Mouse (Mus musculus) forebrain, embryonic 15.5 days (tissue): Measurements from ENCODE around the gene Sept9. TPM values are rescaled to one million over a fixed set of nuclear protein-coding genes. Genes with fewer than 3 reads are reported as not detected.

ENCODE experiments used
- ATAC-seq: fragments of 200-750 bp; cut with Nextera tagmentation; replicated peaks from 2 replicates; pipeline ENCODE4 v1.8.0; 2017; ENCODE audit warnings: mild to moderate bottlenecking, moderate TSS enrichment, moderate library complexity
- H3K27ac ChIP-seq: fragments of 300-500 bp; sonication (generic); replicated peaks from 2 replicates; pipeline ENCODE4 v1.5.1; 2015; ENCODE audit warnings: mild to moderate bottlenecking, inconsistent platforms
- H3K27me3 ChIP-seq: fragments of 300-500 bp; sonication (generic); 2 replicates; pipeline ENCODE4 v1.6.1; 2015; ENCODE audit warnings: inconsistent platforms
- H3K36me3 ChIP-seq: fragments of 300-500 bp; sonication (generic); 2 replicates; pipeline ENCODE4 v1.6.1; 2015; ENCODE audit warnings: mild to moderate bottlenecking, inconsistent platforms
- H3K4me1 ChIP-seq: fragments of 300-500 bp; sonication (generic); 2 replicates; pipeline ENCODE4 v1.6.1; 2015; ENCODE audit warnings: inconsistent platforms
- H3K4me2 ChIP-seq: fragments of 300-500 bp; sonication (generic); replicated peaks from 2 replicates; pipeline ENCODE4 v1.6.1; 2015; ENCODE audit warnings: mild to moderate bottlenecking, inconsistent platforms
- H3K4me3 ChIP-seq: fragments of 300-500 bp; sonication (generic); 2 replicates; pipeline ENCODE4 v1.5.1; 2015; ENCODE audit warnings: mild to moderate bottlenecking, inconsistent platforms
- H3K9ac ChIP-seq: fragments of 300-500 bp; sonication (generic); replicated peaks from 2 replicates; pipeline ENCODE4 v1.6.1; 2015; ENCODE audit warnings: mild to moderate bottlenecking, inconsistent platforms
- H3K9me3 ChIP-seq: fragments of 300-500 bp; sonication (generic); 2 replicates; pipeline ENCODE4 v1.6.1; 2016; ENCODE audit warnings: inconsistent platforms
- whole genome bisulfite sequencing: fragments of 180-500 bp; shearing (Covaris S2); methylation state at CpG from one replicate; pipeline ENCODE4 v1.1.7; 2015; ENCODE audit warnings: mixed read lengths; 5-methylcytosine and 5-hydroxymethylcytosine counted together
- polyA plus RNA-seq: library from polyadenylated mRNA; unstranded; fragments of >200 nt; fragmentation: Nextera tagmentation; extraction: Ambion mirVana; gene quantifications from 2 replicates; pipeline ENCODE4 v1.2.1, GENCODE M21; 2015

Gene Sept9
- polyA plus RNA-seq, 1 experiment from 2014 or later, result 126 TPM

DNA sequence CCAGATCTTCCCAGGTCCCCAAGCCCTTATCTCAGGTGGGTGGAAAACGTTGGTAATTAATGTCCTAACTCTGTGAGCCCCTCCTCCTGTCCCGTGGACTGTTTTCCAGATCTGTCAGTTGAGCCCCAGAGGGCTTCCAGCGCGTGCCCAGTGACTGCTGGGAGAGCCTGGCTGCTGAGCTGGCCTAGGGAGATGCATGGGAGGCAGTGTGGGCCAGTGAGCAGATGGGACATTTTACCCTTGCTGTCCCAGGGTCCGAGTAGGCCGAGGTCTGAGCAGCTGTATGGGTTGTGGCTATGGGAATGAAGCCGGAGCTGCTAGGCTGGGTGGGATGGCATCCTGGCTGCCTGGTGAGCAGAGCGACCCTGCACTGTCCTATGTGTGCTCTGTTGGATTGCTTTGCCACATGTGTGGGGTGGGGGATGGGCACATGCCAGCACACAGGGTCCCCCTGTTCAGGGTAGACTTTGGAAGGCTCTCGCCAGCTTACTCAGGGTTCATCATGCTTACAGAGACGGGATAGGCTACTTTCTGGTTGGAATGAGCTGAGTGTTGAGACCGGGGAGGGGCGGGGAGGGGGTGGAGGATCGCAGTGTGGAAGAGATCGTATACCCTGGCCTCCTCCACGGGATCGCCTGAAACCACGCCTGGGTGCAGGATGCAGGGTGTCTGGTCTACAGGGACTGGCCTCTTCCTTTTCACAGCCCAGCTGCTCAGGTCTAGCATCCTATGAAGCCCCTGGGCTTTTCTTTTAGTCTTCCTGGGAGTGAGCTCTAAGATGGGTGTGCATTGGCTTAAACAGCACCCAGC lies 109.9 kb downstream of the Sept9 start:
- H3K4me2 ChIP-seq, result no peak overlapping the region
- H3K4me1 ChIP-seq, result peaks cover 63% of the 10 kb centered on the region
- ATAC-seq, result no peak
- no peaks in the 10 kb centered on the region for H3K9me3 ChIP-seq
- no peak overlapping the region for H3K9ac ChIP-seq
- WGBS, result 77% methylated on average over 17 of the region's 17 CpGs
- no peaks in the 10 kb centered on the region for H3K36me3 ChIP-seq
- no peak overlapping the region for H3K27ac ChIP-seq
- no peaks in the 10 kb centered on the region for H3K27me3 ChIP-seq
- H3K4me3 ChIP-seq, result no peak overlapping the region

DNA sequence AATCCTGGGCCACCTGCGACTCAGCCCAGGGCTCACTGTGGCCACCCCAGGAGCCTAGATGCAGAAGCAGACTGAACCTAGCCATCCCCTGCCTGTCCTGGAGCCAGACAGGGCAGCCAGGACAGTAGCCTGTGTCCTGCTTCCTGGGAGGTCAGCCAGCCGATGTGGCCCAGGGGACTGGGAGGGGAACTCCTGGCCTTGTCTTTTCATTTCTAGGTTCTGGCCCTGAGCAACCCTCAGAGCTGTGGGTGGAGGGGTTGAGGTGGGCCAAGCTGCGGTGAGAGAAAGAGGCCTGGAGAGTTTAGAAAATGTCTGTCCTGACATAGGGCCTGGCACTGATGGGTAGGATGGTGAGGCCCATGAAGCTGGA lies 110.4 kb downstream of the Sept9 start:
- Histone ChIP-seq H3K27ac (no peak overlapping the region), H3K4me1 (peaks cover 63% of the 10 kb centered on the region)
- WGBS, result 83% methylated on average over 3 of the region's 3 CpGs

DNA sequence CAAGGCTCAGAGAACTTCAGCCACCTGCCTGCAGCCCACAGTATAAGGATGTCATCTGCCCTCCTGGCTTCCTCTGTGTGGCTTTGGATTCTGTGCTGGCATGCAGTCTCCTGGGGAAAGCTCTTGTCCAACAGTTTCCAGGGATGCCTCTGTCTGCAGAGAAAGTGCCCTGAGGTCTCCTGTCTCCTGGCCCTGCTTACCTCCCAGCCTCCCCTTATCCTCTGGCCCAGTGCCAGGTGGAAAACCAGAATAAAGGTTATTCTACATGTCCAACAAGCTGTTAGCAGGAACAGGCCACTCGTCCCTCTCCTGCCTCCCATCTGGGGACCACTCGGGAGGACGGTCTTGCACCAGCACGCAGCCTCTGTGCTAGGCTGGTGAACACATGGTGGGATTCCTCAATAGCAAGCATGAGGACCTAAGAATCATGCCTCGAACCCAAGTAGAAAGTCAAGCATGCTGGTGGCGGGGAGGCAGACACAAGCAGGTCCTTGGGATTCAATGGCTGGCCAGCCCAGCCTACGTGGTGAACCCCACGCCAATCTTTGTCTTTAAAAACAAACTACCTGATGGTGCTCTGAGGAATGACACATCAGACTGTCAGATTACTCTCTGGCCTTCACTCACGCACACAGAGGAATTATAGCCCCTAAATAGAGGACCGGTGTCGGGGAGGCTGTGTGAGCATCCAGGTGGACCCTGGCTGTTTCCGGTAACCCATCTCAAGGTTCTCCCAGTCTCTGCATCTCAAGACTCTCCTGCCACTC lies 111.1 kb downstream of the Sept9 start:
- no peak overlapping the region for H3K4me2 ChIP-seq
- H3K4me3 ChIP-seq, result no peak overlapping the region
- H3K36me3 ChIP-seq, result no peaks in the 10 kb centered on the region
- no peak for ATAC-seq
- H3K27ac ChIP-seq, result peak overlapping the region; percentile 63
- H3K9ac ChIP-seq, result 0 out of 2 replicates have a peak overlapping the region, but pooled peaks have one; percentile 12
- no peaks in the 10 kb centered on the region for H3K9me3 ChIP-seq
- H3K27me3 ChIP-seq, result no peaks in the 10 kb centered on the region
- WGBS, result 70% methylated on average over 12 of the region's 12 CpGs
- H3K4me1 ChIP-seq, result peaks cover 67% of the 10 kb centered on the region

More for the DNA sequence above, 110.4 kb downstream of the Sept9 start:
- no peaks in the 10 kb centered on the region for H3K9me3 ChIP-seq
- no peaks in the 10 kb centered on the region for H3K36me3 ChIP-seq
- no peak overlapping the region for H3K9ac ChIP-seq
- ATAC-seq, result no peak
- H3K27me3 ChIP-seq, result no peaks in the 10 kb centered on the region
- no peak overlapping the region for H3K4me3 ChIP-seq
- H3K4me2 ChIP-seq, result no peak overlapping the region

DNA sequence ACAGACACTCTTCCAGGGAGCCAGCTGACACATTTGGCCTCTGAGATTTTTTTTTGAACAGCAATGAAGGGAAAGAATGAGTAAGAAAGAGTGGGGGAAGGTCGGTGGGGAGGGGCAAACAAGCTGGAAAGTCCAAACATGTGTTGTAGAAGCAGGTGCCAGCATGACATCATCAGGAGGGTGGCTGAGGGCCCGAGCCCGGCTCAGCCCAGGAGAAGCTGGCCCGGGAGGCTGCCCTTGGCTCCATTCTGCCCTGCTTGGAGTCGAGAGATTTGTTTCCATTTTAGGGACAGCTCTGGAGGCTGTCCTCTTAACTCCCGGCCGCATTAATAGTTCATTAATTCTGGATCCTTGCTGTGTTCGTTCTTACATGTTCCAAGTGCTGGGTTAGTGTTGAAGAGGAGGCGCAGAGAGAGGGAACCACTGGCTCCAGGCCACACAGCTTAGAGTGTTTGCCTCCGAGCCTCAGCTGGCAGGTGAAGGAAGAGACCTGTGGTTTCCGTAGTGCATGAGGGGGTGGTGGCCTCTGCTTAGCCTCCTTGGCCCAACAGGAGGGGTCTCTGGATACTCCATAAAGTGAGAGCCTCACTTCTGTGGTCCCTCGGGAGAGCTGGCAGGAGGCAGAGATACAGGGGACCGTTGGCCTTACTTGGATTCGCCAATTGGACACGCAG lies 111.8 kb downstream of the Sept9 start:
- Histone ChIP-seq H3K27ac (peak overlapping the region; percentile 63), H3K4me3 (no peak overlapping the region), H3K9ac (0 out of 2 replicates have a peak overlapping the region, but pooled peaks have one; percentile 12), H3K4me1 (peaks cover 67% of the 10 kb centered on the region), H3K9me3 (no peaks in the 10 kb centered on the region), H3K4me2 (no peak overlapping the region), H3K27me3 (no peaks in the 10 kb centered on the region), H3K36me3 (no peaks in the 10 kb centered on the region)
- WGBS, result 34% methylated on average over 15 of the region's 15 CpGs
- ATAC-seq, result no peak

DNA sequence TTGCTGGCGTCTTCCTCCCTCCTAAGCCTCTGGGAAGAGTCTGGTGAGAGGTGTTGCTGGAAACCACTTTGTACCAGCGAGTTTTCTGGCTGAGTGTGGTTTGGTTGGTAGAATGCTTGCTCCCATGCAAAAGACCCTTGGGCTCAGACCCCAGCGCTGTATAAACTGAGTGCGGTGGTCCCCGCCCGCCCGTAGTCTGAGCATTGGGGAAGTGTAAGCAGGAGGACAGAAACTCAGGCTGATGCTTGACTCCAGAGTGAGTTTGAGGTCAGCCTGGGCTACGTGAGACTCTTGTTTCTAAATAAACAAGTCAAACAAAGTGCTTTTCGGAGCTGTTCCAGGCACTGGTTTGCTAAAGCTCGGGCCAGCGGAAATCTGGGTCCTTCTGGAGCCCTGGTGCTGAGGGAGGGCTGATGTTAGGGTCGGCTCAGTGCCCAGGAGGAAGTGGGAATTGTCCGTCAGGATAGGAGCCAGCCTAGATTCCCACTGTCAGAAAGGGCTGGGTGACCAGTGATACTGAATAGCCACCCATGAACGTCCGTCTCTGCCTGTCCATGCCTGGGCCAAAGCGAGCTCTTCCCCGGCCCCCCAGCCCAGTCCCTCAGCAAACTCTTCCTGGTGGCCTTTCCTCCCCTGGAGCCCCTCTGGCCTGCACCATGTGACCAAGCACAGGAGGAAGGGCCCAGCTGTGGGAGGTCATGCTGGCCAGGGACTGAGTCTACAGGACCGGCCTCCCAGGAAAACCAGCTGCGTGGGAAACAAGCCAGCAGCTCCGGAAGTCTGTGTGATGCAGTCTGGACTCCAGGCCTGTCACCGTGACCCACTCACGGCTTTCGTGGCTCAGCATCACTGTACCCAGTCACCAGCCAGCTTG lies 112.8 kb downstream of the Sept9 start:
- 74% methylated on average over 23 of the region's 23 CpGs for WGBS
- ATAC-seq, result no peak
- no peak overlapping the region for H3K9ac ChIP-seq

DNA sequence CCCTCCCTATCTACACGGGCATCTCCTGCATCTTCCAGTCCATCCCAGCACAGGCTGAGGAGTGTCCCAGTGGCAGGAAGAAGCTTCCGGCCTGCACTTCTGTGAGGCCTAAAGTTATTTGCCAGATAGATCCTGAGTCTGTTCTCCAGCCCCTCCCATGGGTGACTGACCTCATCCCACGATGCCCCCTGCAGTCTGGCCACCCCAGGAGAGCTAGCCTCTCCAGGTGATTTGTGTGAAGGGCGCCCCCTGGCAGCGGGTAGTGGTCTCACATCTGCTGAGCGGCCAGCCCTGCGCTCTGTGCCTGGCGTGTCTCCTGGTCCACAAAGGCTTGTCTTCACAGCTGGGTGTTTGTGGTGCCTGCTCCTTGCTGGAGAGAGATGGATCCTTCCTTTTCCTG lies 113.5 kb downstream of the Sept9 start:
- no peak for ATAC-seq
- Histone ChIP-seq H3K27me3 (no peaks in the 10 kb centered on the region), H3K27ac (peak overlapping the region; percentile 63; the same call in 1 of the 2 replicates), H3K4me3 (no peak overlapping the region), H3K4me2 (no peak overlapping the region), H3K9ac (no peak overlapping the region), H3K4me1 (peaks cover 79% of the 10 kb centered on the region), H3K9me3 (no peaks in the 10 kb centered on the region), H3K36me3 (no peaks in the 10 kb centered on the region)
- WGBS, result 47% methylated on average over 8 of the region's 8 CpGs

More for the DNA sequence above, 112.8 kb downstream of the Sept9 start:
- no peaks in the 10 kb centered on the region for H3K27me3 ChIP-seq
- H3K27ac ChIP-seq, result peak overlapping the region; percentile 63
- H3K36me3 ChIP-seq, result no peaks in the 10 kb centered on the region
- peaks cover 77% of the 10 kb centered on the region for H3K4me1 ChIP-seq
- no peak overlapping the region for H3K4me2 ChIP-seq
- H3K9me3 ChIP-seq, result no peaks in the 10 kb centered on the region
- H3K4me3 ChIP-seq, result no peak overlapping the region

DNA sequence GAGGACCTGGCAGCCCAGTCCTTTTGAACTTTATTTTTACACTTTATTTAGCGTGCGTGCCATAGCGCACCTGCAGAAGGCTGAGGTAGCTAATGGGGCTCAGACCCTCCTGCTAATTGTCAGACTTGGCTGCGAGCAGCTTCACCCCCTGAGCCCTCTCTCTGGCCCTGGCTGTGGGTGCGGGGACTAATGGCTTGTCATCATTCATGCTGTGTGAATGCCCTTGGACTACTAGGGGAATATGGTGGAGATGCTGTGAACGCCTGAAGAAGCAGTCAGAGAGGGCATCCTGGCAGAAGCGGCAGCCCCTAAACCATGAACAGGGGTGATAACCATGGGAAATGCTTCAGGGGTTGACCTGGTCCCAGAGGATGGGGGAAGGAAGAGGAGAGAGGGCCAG lies 114.0 kb downstream of the Sept9 start:
- no peaks in the 10 kb centered on the region for H3K27me3 ChIP-seq
- no peak overlapping the region for H3K27ac ChIP-seq
- ATAC-seq, result no peak
- 83% methylated on average over 7 of the region's 7 CpGs for WGBS
- no peaks in the 10 kb centered on the region for H3K36me3 ChIP-seq
- no peak overlapping the region for H3K4me2 ChIP-seq
- H3K9ac ChIP-seq, result no peak overlapping the region
- H3K9me3 ChIP-seq, result no peaks in the 10 kb centered on the region
- H3K4me1 ChIP-seq, result peaks cover 80% of the 10 kb centered on the region
- no peak overlapping the region for H3K4me3 ChIP-seq

DNA sequence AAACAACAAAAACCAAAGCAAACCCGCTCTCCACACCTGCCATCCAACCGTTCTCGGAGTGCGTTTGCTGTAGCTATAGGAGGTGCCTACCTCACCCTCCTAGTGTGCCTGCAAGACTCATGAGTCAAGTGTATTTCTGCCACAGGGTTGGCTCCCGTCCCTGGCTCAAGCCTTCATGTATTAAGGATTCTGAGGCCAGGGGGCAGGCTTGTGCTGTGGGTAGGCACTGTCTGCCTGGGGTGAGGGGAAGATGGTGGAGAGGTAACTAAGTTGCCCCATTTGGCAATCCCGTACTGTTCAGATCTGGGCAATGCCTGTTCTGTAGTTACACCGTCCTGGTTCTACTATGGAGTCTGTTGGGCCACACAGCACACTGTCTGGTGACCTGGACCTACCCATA lies 114.6 kb downstream of the Sept9 start:
- Histone ChIP-seq H3K27me3 (no peaks in the 10 kb centered on the region), H3K4me2 (no peak overlapping the region), H3K27ac (no peak overlapping the region), H3K36me3 (no peaks in the 10 kb centered on the region), H3K4me1 (peaks cover 78% of the 10 kb centered on the region), H3K9me3 (no peaks in the 10 kb centered on the region), H3K9ac (no peak overlapping the region), H3K4me3 (no peak overlapping the region)
- no peak for ATAC-seq
- WGBS, result 81% methylated on average over 7 of the region's 7 CpGs

DNA sequence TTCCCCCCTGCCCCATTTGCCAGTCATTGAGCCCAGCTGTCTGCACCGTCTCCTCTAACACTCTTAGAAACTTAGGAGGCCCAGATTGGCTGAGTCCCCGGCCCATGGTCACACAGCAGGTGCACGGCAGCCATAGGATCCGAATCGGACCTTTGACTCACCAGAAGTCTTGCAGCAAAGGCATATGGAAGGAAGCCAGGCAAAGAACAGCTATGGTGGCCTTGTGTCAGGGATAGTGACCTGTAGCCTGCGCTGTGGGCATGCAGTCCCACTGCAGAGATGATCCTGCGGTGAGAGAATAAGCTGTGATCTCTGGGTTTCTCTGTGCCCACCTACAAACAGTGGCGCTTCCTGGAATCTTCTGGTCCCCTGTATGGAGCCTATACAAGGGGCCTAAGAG lies 115.1 kb downstream of the Sept9 start:
- H3K9me3 ChIP-seq, result no peaks in the 10 kb centered on the region

DNA sequence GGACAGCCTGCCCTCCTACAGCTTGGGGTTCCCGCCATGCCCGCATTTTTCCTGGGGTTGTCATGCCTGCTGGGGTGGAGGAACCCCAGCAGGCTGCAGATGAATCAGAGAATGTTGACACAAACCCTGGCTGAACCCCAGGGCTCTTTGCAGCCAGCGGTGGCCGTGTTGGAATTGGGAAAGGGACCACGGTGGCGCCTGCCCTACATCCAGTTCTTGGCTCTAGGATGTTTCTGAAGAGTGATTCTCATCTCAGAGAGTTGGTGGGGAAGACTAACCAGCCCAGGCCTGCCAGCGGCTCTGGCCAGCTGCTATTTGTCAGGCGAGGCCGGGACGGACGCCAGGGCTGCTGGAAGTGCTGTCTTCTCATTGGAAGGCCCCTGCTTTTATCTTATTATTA lies 115.8 kb downstream of the Sept9 start:
- no peaks in the 10 kb centered on the region for H3K36me3 ChIP-seq
- H3K4me3 ChIP-seq, result no peak overlapping the region
- WGBS, result 86% methylated on average over 11 of the region's 11 CpGs
- ATAC-seq, result no peak
- no peak overlapping the region for H3K27ac ChIP-seq
- no peak overlapping the region for H3K9ac ChIP-seq
- no peaks in the 10 kb centered on the region for H3K9me3 ChIP-seq
- no peaks in the 10 kb centered on the region for H3K27me3 ChIP-seq
- no peak overlapping the region for H3K4me2 ChIP-seq
- H3K4me1 ChIP-seq, result peaks cover 79% of the 10 kb centered on the region

More for the DNA sequence above, 115.1 kb downstream of the Sept9 start:
- H3K4me2 ChIP-seq, result no peak overlapping the region
- H3K27me3 ChIP-seq, result no peaks in the 10 kb centered on the region
- H3K36me3 ChIP-seq, result no peaks in the 10 kb centered on the region
- peaks cover 79% of the 10 kb centered on the region for H3K4me1 ChIP-seq
- H3K4me3 ChIP-seq, result no peak overlapping the region
- no peak overlapping the region for H3K27ac ChIP-seq
- 93% methylated on average over 8 of the region's 8 CpGs for WGBS
- H3K9ac ChIP-seq, result no peak overlapping the region
- ATAC-seq, result no peak

DNA sequence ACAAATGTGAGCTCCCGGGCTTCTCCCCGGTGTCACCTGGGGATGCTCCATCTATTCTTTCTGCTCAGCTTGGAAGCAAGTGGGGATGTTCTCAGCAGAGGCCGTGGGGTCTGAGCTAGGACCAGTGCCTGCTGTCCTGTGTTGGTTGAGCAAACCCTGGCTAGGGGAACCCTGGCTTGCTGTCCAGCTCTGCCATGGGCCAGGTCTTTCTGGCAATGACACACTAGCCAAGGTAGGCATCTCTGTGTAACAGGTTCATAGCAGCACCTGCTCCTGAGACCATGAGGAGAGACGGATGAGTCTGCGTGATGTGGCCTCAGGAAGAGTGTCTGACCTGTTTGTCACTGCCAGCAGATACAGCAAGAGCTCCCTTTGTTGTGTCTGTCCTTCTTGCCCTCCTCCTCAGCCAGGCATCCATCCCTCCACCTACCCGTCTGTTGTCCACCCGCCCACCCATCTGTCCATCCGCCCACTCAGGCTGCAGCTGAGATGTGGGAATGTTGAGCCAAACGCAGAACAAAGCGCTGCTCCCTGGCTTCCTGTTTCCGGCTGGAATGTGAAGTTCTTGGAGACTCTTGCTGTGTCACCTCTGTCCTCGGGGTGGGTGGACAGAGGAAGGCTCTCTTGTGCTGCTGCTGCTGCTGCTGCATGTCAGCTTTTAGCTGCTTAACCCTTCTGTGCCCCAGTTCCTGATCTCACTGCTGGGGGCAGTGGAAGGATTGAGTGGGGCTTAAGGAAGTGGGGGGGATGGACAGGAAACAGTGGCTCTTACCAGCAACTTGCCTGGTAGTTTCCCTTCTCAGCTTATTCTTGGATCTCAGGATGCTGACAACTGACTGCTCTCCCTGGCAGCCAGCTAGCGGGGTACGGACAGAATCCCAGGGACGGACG lies 117.2 kb downstream of the Sept9 start:
- no peak for ATAC-seq
- no peak overlapping the region for H3K4me3 ChIP-seq
- no peaks in the 10 kb centered on the region for H3K27me3 ChIP-seq
- H3K9me3 ChIP-seq, result no peaks in the 10 kb centered on the region
- peaks cover 67% of the 10 kb centered on the region for H3K4me1 ChIP-seq
- 55% methylated on average over 16 of the region's 16 CpGs for WGBS
- no peak overlapping the region for H3K4me2 ChIP-seq
- H3K36me3 ChIP-seq, result no peaks in the 10 kb centered on the region
- H3K27ac ChIP-seq, result peak overlapping the region; percentile 73
- no peak overlapping the region for H3K9ac ChIP-seq
